Mouse (Mus musculus) stomach, embryonic 15.5 days (tissue): Measurements from ENCODE around the gene Eps8. TPM values are rescaled to one million over a fixed set of nuclear protein-coding genes. Genes with fewer than 3 reads are reported as not detected.

Source experiments
- ATAC-seq: fragments of 200-750 bp; cut with Nextera tagmentation; 2 replicates; pipeline ENCODE4 v1.8.0; 2017; ENCODE audit warnings: low read depth, moderate number of reproducible peaks, moderate TSS enrichment; ENCODE audit not compliant: insufficient read depth, low FRiP score
- H3K27ac ChIP-seq: fragments of 300-500 bp; sonication (generic); 2 replicates; pipeline ENCODE4 v1.5.1; 2015; ENCODE audit warnings: mild to moderate bottlenecking, inconsistent platforms
- H3K27me3 ChIP-seq: fragments of 300-500 bp; sonication (generic); replicated peaks from 2 replicates; pipeline ENCODE4 v1.6.1; 2015; ENCODE audit warnings: inconsistent platforms
- H3K36me3 ChIP-seq: fragments of 300-500 bp; sonication (generic); 2 replicates; pipeline ENCODE4 v1.6.1; 2015; ENCODE audit warnings: inconsistent platforms
- H3K4me1 ChIP-seq: fragments of 300-500 bp; sonication (generic); 2 replicates; pipeline ENCODE4 v1.6.1; 2015; ENCODE audit warnings: inconsistent platforms
- H3K4me2 ChIP-seq: fragments of 300-500 bp; sonication (generic); 2 replicates; pipeline ENCODE4 v1.6.1; 2015; ENCODE audit warnings: mild to moderate bottlenecking, inconsistent platforms
- H3K4me3 ChIP-seq: fragments of 300-500 bp; sonication (generic); replicated peaks from 2 replicates; pipeline ENCODE4 v1.5.1; 2015; ENCODE audit warnings: inconsistent platforms
- H3K9ac ChIP-seq: fragments of 300-500 bp; sonication (generic); 2 replicates; pipeline ENCODE4 v1.6.1; 2015; ENCODE audit warnings: inconsistent platforms
- H3K9me3 ChIP-seq: fragments of 300-500 bp; sonication (generic); 2 replicates; pipeline ENCODE4 v1.6.1; 2016; ENCODE audit warnings: inconsistent platforms
- WGBS: fragments of 180-500 bp; shearing (Covaris S2); methylation state at CpG from one replicate; pipeline ENCODE4 v1.1.7; 2015; 5-methylcytosine and 5-hydroxymethylcytosine counted together
- polyA plus RNA-seq: library from polyadenylated mRNA; unstranded; fragments of >200 nt; fragmentation: Nextera tagmentation; extraction: Ambion mirVana; gene quantifications from 2 replicates; pipeline ENCODE4 v1.2.1, GENCODE M21; 2015

Eps8 gene
- polyA plus RNA-seq, 1 experiment from 2014 or later: 42.3 TPM

- Histone ChIP-seq H3K4me1 (no peaks in the 10 kb centered on the region), H3K4me3 (no peak overlapping the region), H3K9ac (no peak overlapping the region), H3K36me3 (no peaks in the 10 kb centered on the region), H3K9me3 (no peaks in the 10 kb centered on the region), H3K4me2 (no peak overlapping the region), H3K27ac (no peak overlapping the region), H3K27me3 (no peaks in the 10 kb centered on the region)
- ATAC-seq: no peak
- WGBS: 65% methylated on average over 7 of the region's 7 CpGs
Measured at GRCm38 (mm10) chr6:137637443-137637842, 17.2 kb downstream of the Eps8 start.

- no peaks in the 10 kb centered on the region for H3K36me3 ChIP-seq
Measured at GRCm38 (mm10) chr6:137636131-137636530, 18.5 kb downstream of the Eps8 start.

GRCm38 (mm10) chr6:137633626-137634025, 21.1 kb downstream of the Eps8 start:
- Histone ChIP-seq H3K36me3 (no peaks in the 10 kb centered on the region), H3K4me3 (no peak overlapping the region), H3K9me3 (no peaks in the 10 kb centered on the region), H3K4me1 (peaks cover 4% of the 10 kb centered on the region; the same call in 1 of the 2 replicates), H3K27me3 (no peaks in the 10 kb centered on the region), H3K27ac (no peak overlapping the region), H3K9ac (no peak overlapping the region), H3K4me2 (no peak overlapping the region)
- WGBS: 42% methylated on average over 4 of the region's 4 CpGs
- no peak for ATAC-seq

More at GRCm38 (mm10) chr6:137636131-137636530, 18.5 kb downstream of the Eps8 start:
- WGBS: 70% methylated on average over 5 of the region's 5 CpGs
- no peak for ATAC-seq
- no peaks in the 10 kb centered on the region for H3K4me1 ChIP-seq
- H3K27ac ChIP-seq: no peak overlapping the region
- H3K9me3 ChIP-seq: no peaks in the 10 kb centered on the region
- H3K9ac ChIP-seq: no peak overlapping the region
- no peak overlapping the region for H3K4me2 ChIP-seq
- H3K4me3 ChIP-seq: no peak overlapping the region
- H3K27me3 ChIP-seq: no peaks in the 10 kb centered on the region

GRCm38 (mm10) chr6:137633121-137633520, 21.6 kb downstream of the Eps8 start:
- Histone ChIP-seq H3K4me3 (no peak overlapping the region), H3K27me3 (no peaks in the 10 kb centered on the region), H3K9me3 (no peaks in the 10 kb centered on the region), H3K4me1 (peaks cover 4% of the 10 kb centered on the region; the same call in 1 of the 2 replicates), H3K9ac (no peak overlapping the region), H3K27ac (no peak overlapping the region), H3K36me3 (no peaks in the 10 kb centered on the region), H3K4me2 (no peak overlapping the region)
- 76% methylated on average over 8 of the region's 8 CpGs for WGBS
- no peak for ATAC-seq

- no peak overlapping the region for H3K4me2 ChIP-seq
- H3K27ac ChIP-seq: no peak overlapping the region
- peaks cover 4% of the 10 kb centered on the region; the same call in 1 of the 2 replicates for H3K4me1 ChIP-seq
- no peaks in the 10 kb centered on the region for H3K9me3 ChIP-seq
- H3K4me3 ChIP-seq: no peak overlapping the region
- H3K9ac ChIP-seq: no peak overlapping the region
- no peaks in the 10 kb centered on the region for H3K36me3 ChIP-seq
- no peaks in the 10 kb centered on the region for H3K27me3 ChIP-seq
- WGBS: 62% methylated on average over 13 of the region's 13 CpGs
- no peak for ATAC-seq
Measured at GRCm38 (mm10) chr6:137630387-137630786, 24.3 kb downstream of the Eps8 start.

GRCm38 (mm10) chr6:137629603-137630231, 25.0 kb downstream of the Eps8 start:
- no peaks in the 10 kb centered on the region for H3K27me3 ChIP-seq
- no peak overlapping the region for H3K27ac ChIP-seq
- H3K4me1 ChIP-seq: peaks cover 4% of the 10 kb centered on the region; the same call in 1 of the 2 replicates
- H3K4me2 ChIP-seq: no peak overlapping the region
- H3K9ac ChIP-seq: no peak overlapping the region
- H3K9me3 ChIP-seq: no peaks in the 10 kb centered on the region
- no peak overlapping the region for H3K4me3 ChIP-seq
- H3K36me3 ChIP-seq: no peaks in the 10 kb centered on the region
- ATAC-seq: no peak
- 61% methylated on average over 13 of the region's 13 CpGs for WGBS

GRCm38 (mm10) chr6:137628715-137629114, 26.0 kb downstream of the Eps8 start:
- Histone ChIP-seq H3K4me3 (no peak overlapping the region), H3K27ac (no peak overlapping the region), H3K36me3 (no peaks in the 10 kb centered on the region), H3K4me2 (no peak overlapping the region), H3K9ac (no peak overlapping the region), H3K9me3 (no peaks in the 10 kb centered on the region), H3K4me1 (peaks cover 4% of the 10 kb centered on the region; the same call in 1 of the 2 replicates), H3K27me3 (no peaks in the 10 kb centered on the region)
- WGBS: 60% methylated on average over 6 of the region's 6 CpGs
- ATAC-seq: no peak

GRCm38 (mm10) chr6:137621021-137621420, 33.7 kb downstream of the Eps8 start:
- Histone ChIP-seq H3K4me1 (no peaks in the 10 kb centered on the region), H3K4me3 (no peak overlapping the region), H3K27ac (no peak overlapping the region), H3K27me3 (no peaks in the 10 kb centered on the region), H3K36me3 (no peaks in the 10 kb centered on the region), H3K4me2 (no peak overlapping the region), H3K9ac (no peak overlapping the region), H3K9me3 (no peaks in the 10 kb centered on the region)
- ATAC-seq: no peak
- WGBS: 61% methylated on average over 2 of the region's 2 CpGs

- 50% methylated on average over 4 of the region's 4 CpGs for WGBS
- H3K9me3 ChIP-seq: no peaks in the 10 kb centered on the region
- 0 out of 2 replicates have a peak, but pooled peaks cover 9% of the 10 kb centered on the region for H3K4me1 ChIP-seq
- no peak overlapping the region for H3K27ac ChIP-seq
- H3K27me3 ChIP-seq: no peaks in the 10 kb centered on the region
- no peak overlapping the region for H3K4me3 ChIP-seq
- no peak for ATAC-seq
- no peak overlapping the region for H3K4me2 ChIP-seq
- H3K36me3 ChIP-seq: 0 out of 2 replicates have a peak, but pooled peaks cover 4% of the 10 kb centered on the region
- H3K9ac ChIP-seq: no peak overlapping the region
Measured at GRCm38 (mm10) chr6:137613903-137614302, 40.8 kb downstream of the Eps8 start.

GRCm38 (mm10) chr6:137612071-137612547, 42.6 kb downstream of the Eps8 start:
- Histone ChIP-seq H3K4me1 (0 out of 2 replicates have a peak, but pooled peaks cover 9% of the 10 kb centered on the region), H3K4me3 (no peak overlapping the region), H3K36me3 (0 out of 2 replicates have a peak, but pooled peaks cover 4% of the 10 kb centered on the region), H3K27me3 (no peaks in the 10 kb centered on the region), H3K4me2 (no peak overlapping the region), H3K27ac (peak overlapping the region; percentile 52; the same call in 1 of the 2 replicates), H3K9me3 (no peaks in the 10 kb centered on the region), H3K9ac (no peak overlapping the region)
- WGBS: 48% methylated on average over 2 of the region's 2 CpGs
- ATAC-seq: peak; percentile 90

GRCm38 (mm10) chr6:137608160-137608930, 46.3 kb downstream of the Eps8 start:
- 83% methylated on average over 17 of the region's 17 CpGs for whole genome bisulfite sequencing
- no peak overlapping the region for H3K27ac ChIP-seq

GRCm38 (mm10) chr6:137606541-137606940, 48.1 kb downstream of the Eps8 start:
- Histone ChIP-seq H3K9ac (no peak overlapping the region), H3K4me1 (no peaks in the 10 kb centered on the region), H3K9me3 (no peaks in the 10 kb centered on the region), H3K36me3 (0 out of 2 replicates have a peak, but pooled peaks cover 4% of the 10 kb centered on the region), H3K27me3 (no peaks in the 10 kb centered on the region), H3K4me2 (no peak overlapping the region), H3K4me3 (no peak overlapping the region), H3K27ac (no peak overlapping the region)
- ATAC-seq: no peak
- 76% methylated on average over 7 of the region's 7 CpGs for WGBS

More at GRCm38 (mm10) chr6:137608160-137608930, 46.3 kb downstream of the Eps8 start:
- H3K9me3 ChIP-seq: no peaks in the 10 kb centered on the region
- H3K4me2 ChIP-seq: no peak overlapping the region
- ATAC-seq: no peak
- H3K27me3 ChIP-seq: no peaks in the 10 kb centered on the region
- H3K4me1 ChIP-seq: no peaks in the 10 kb centered on the region
- H3K36me3 ChIP-seq: 0 out of 2 replicates have a peak, but pooled peaks cover 4% of the 10 kb centered on the region
- H3K4me3 ChIP-seq: no peak overlapping the region
- no peak overlapping the region for H3K9ac ChIP-seq
